In the genomic region with DNA sequence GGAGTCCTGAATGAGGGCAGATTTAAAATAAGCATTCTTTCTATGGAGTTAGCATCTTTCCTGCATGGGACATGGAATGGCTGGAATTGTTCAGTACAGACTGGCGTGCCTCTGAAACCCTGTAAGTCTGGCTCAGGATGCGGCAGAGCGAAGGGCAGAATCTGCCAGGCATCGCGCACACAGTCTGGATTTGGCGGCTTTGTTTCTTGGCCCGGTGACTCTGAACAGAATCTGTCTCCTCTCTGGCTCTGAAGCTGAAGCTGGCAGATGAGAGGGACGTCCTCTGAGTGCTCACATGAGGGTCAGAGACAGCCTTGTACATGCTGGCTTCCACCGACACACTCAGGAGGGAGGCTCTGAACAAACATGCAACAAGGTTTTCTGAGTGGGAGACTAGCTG, we compare ENCODE assay signal across 26 mouse cellular contexts. TPM values are rescaled to one million over a fixed set of nuclear protein-coding genes. Genes with fewer than 3 reads are reported as not detected.
A peak's percentile ranks its signal among the peaks of the same experiment; 100 is the strongest.
DNase-seq lines count a peak whose midpoint lies in the region; ATAC-seq and TF ChIP-seq lines count a peak whose summit lies in the region.
"Had no signal": no experiment of that assay in that cellular context is flagged by ENCODE, and none has a peak within 500 bp of the region (broad histone marks: within the 10 kb centered on the region; RNA-seq: fewer than 3 reads in every experiment).

No protein-coding gene starts in this region.

- no peak for TF ChIP-seq EP300 in liver, embryonic 14.5 days (IDR thresholded peaks at IDR 0.05; ENCODE audit: low read depth)

- H3K9me3 ChIP-seq in liver, embryonic 14.5 days (ENCODE audit: control insufficient read depth, low read length) = no peaks in the 10 kb centered on the region
- no peaks in the 10 kb centered on the region for H3K9me3 ChIP-seq in liver, embryonic 12.5 days (replicated peaks)
- H3K9me3 ChIP-seq in limb, embryonic 15.5 days = no peaks in the 10 kb centered on the region
- H3K9me3 ChIP-seq: forebrain, embryonic 10.5 days; hindbrain, embryonic 10.5 days; liver, embryonic 15.5 days; lung, embryonic 15.5 days; midbrain, embryonic 15.5 days; stomach, embryonic 15.5 days had no signal

- no peak overlapping the region for H3K9ac ChIP-seq in liver, embryonic 14.5 days (replicated peaks)
- H3K9ac ChIP-seq in liver, embryonic 12.5 days = no peak overlapping the region
- H3K9ac ChIP-seq in limb, embryonic 15.5 days = no peak overlapping the region
- H3K9ac ChIP-seq: liver, embryonic 15.5 days; lung, embryonic 15.5 days; midbrain, embryonic 15.5 days; stomach, embryonic 15.5 days had no signal

- no peak overlapping the region for H3K4me3 ChIP-seq in liver, embryonic 14.5 days (ENCODE audit: insufficient read depth in 1 of 2, low read depth in 2 of 2, low read length in 2 of 2)
- no peak overlapping the region for H3K4me3 ChIP-seq in liver, embryonic 12.5 days
- no peak overlapping the region for H3K4me3 ChIP-seq in limb, embryonic 15.5 days
- H3K4me3 ChIP-seq: forebrain, embryonic 10.5 days; hindbrain, embryonic 10.5 days; left cerebral cortex, adult 2 months; liver, embryonic 15.5 days; lung, embryonic 15.5 days; midbrain, embryonic 15.5 days; myocyte; stomach, embryonic 15.5 days had no signal

- WGBS in liver, embryonic 14.5 days (ENCODE audit: insufficient replicate concordance) = 68% methylated on average over 9 of the region's 9 CpGs
- WGBS in liver, embryonic 12.5 days (ENCODE audit: insufficient replicate concordance) = 72% methylated on average over 9 of the region's 9 CpGs
- 69% methylated on average over 9 of the region's 9 CpGs for WGBS in limb, embryonic 15.5 days

- no peak overlapping the region for H3K4me2 ChIP-seq in liver, embryonic 14.5 days (ENCODE audit: low read depth)
- no peak overlapping the region for H3K4me2 ChIP-seq in liver, embryonic 12.5 days
- no peak overlapping the region for H3K4me2 ChIP-seq in limb, embryonic 15.5 days
- H3K4me2 ChIP-seq: heart, embryonic 11.5 days; liver, embryonic 15.5 days; lung, embryonic 15.5 days; midbrain, embryonic 15.5 days; stomach, embryonic 15.5 days had no signal

- no peaks in the 10 kb centered on the region for H3K36me3 ChIP-seq in liver, embryonic 14.5 days (replicated peaks; ENCODE audit: control insufficient read depth, insufficient read depth, low read depth)
- no peaks in the 10 kb centered on the region for H3K36me3 ChIP-seq in liver, embryonic 12.5 days
- H3K36me3 ChIP-seq in limb, embryonic 15.5 days = no peaks in the 10 kb centered on the region
- H3K36me3 ChIP-seq: forebrain, embryonic 10.5 days; hindbrain, embryonic 10.5 days; liver, embryonic 15.5 days; lung, embryonic 15.5 days; midbrain, embryonic 15.5 days; stomach, embryonic 15.5 days had no signal

- H3K4me1 ChIP-seq in liver, embryonic 14.5 days (replicated peaks; ENCODE audit: control insufficient read depth in 2 of 2, insufficient read depth in 2 of 2, low read length in 1 of 2) = peaks cover 0 to 6% of the 10 kb centered on the region in 2 experiments; a peak in 2 of 4 replicates
- H3K4me1 ChIP-seq in liver, embryonic 12.5 days = peaks cover 4% of the 10 kb centered on the region; the same call in 1 of the 2 replicates
- peaks cover 15% of the 10 kb centered on the region for H3K4me1 ChIP-seq in limb, embryonic 15.5 days
- H3K4me1 ChIP-seq: forebrain, embryonic 10.5 days; lung, embryonic 15.5 days; midbrain, embryonic 15.5 days; stomach, embryonic 15.5 days had no signal

- 0 out of 2 replicates have a peak, but pooled peaks have one; percentile 8 for TF ChIP-seq CTCF in liver, embryonic 14.5 days (IDR thresholded peaks at IDR 0.05; ENCODE audit: low read depth)
- no peak for TF ChIP-seq CTCF in brain, embryonic 14.5 days (IDR thresholded peaks at IDR 0.05; ENCODE audit: borderline replicate concordance, extremely low read depth, insufficient read depth, insufficient read length)

- no peaks in the 10 kb centered on the region for H3K27me3 ChIP-seq in liver, embryonic 14.5 days (ENCODE audit: control insufficient read depth, insufficient read depth, low read length)
- peaks cover 26% of the 10 kb centered on the region for H3K27me3 ChIP-seq in liver, embryonic 12.5 days (replicated peaks)
- H3K27me3 ChIP-seq in limb, embryonic 15.5 days = no peaks in the 10 kb centered on the region
- H3K27me3 ChIP-seq: lung, embryonic 15.5 days; midbrain, embryonic 15.5 days; stomach, embryonic 15.5 days had no signal

- ATAC-seq in frontal cortex, adult (ENCODE audit: low TSS enrichment) = peak; percentile 38; the same call in 1 of the 2 replicates
- no peak for ATAC-seq in liver, embryonic 14.5 days (ENCODE audit: insufficient read depth)
- no peak for ATAC-seq in liver, embryonic 12.5 days
- ATAC-seq in limb, embryonic 15.5 days (ENCODE audit: insufficient number of reproducible peaks, low FRiP score, low TSS enrichment, low read depth) = no peak
- ATAC-seq: intestine, postnatal 0 days; midbrain, embryonic 15.5 days had no signal

- H3K27ac ChIP-seq in liver, embryonic 14.5 days = no peak overlapping the region
- H3K27ac ChIP-seq in liver, embryonic 12.5 days = no peak overlapping the region
- H3K27ac ChIP-seq in limb, embryonic 15.5 days = peak overlapping the region; percentile 82
- H3K27ac ChIP-seq: forebrain, embryonic 10.5 days; hindbrain, embryonic 10.5 days; left cerebral cortex, adult 2 months; liver, embryonic 15.5 days; lung, embryonic 15.5 days; midbrain, embryonic 15.5 days; stomach, embryonic 15.5 days had no signal

- TF ChIP-seq POLR2A in brain, embryonic 14.5 days (IDR thresholded peaks at IDR 0.05; ENCODE audit: borderline replicate concordance, extremely low read depth, insufficient read depth, insufficient read length, poor library complexity, severe bottlenecking) = no peak

- no peak for DNase-seq in frontal cortex, postnatal 14 days (ENCODE audit: low spot score in 2 of 2)
- DNase-seq in liver, embryonic 14.5 days (ENCODE audit: low read depth in 3 of 3, low spot score in 3 of 3) = no peak
- DNase-seq in brain, embryonic 14.5 days (ENCODE audit: low read depth) = peak; percentile 42
- no peak for DNase-seq in thymus, postnatal 25 days
- DNase-seq: adrenal gland, postnatal 14 days; cerebellum, adult 11 months; embryo, embryonic 11 days; gastrocnemius, postnatal 10 days; heart, adult 11 months; kidney, postnatal 25 days; lung, postnatal 36 days; right cerebral cortex, adult 18-20 months; thymus, postnatal 36 days had no signal

RNA-seq across cellular contexts. Expression of a gene that starts 12.9 kb away (rescaled TPM):
- polyA plus RNA-seq in liver, embryonic 14.5 days (2012; rRNA removed) = 47.0 and 47.2 TPM in 2 replicates
- polyA plus RNA-seq in liver, embryonic 14.5 days (2014; fragmentation: Nextera tagmentation; extraction: Ambion mirVana) = 52.7 and 72.1 TPM in 2 replicates
- polyA plus RNA-seq in liver, embryonic 12.5 days (2016; fragmentation: Nextera tagmentation; extraction: Ambion mirVana) = 7.7 and 9.2 TPM in 2 replicates
- polyA plus RNA-seq in brain, embryonic 14.5 days (2012; rRNA removed) = 1.4 and 1.8 TPM in 2 replicates
- 3.9 and 4.1 TPM in 2 replicates for polyA plus RNA-seq in limb, embryonic 15.5 days (2015; fragmentation: Nextera tagmentation; extraction: Ambion mirVana)

RNA-seq across cellular contexts. Expression of a gene that starts 30.5 kb away (rescaled TPM):
- polyA plus RNA-seq in liver, embryonic 14.5 days (2012; rRNA removed) = 10.6 and 14.0 TPM in 2 replicates
- 12.6 and 15.0 TPM in 2 replicates for polyA plus RNA-seq in liver, embryonic 14.5 days (2014; fragmentation: Nextera tagmentation; extraction: Ambion mirVana)
- polyA plus RNA-seq in liver, embryonic 12.5 days (2016; fragmentation: Nextera tagmentation; extraction: Ambion mirVana) = 36.5 and 38.3 TPM in 2 replicates
- polyA plus RNA-seq in brain, embryonic 14.5 days (2012; rRNA removed) = 34.3 and 34.7 TPM in 2 replicates
- 38.7 and 41.8 TPM in 2 replicates for polyA plus RNA-seq in limb, embryonic 15.5 days (2015; fragmentation: Nextera tagmentation; extraction: Ambion mirVana)
